In genomic region chr10:23076691-23077385, GRCm38 (mm10) we compare ENCODE assay signal across 8 mouse cellular contexts.
DNase-seq lines count a peak whose midpoint lies in the region; ATAC-seq and TF ChIP-seq lines count a peak whose summit lies in the region.

No protein-coding gene starts in this region.

- 0 out of 2 replicates have a peak, but pooled peaks have one; percentile 55 for ATAC-seq in embryonic facial prominence, embryonic 14.5 days (ENCODE audit: low read depth)
- ATAC-seq in intestine, embryonic 16.5 days: peak; percentile 81
- peak; percentile 46; the same call in 1 of the 2 replicates for ATAC-seq in lung, postnatal 0 days

- H3K9me3 ChIP-seq in embryonic facial prominence, embryonic 14.5 days (ENCODE audit: control insufficient read depth, low read length): no peaks in the 10 kb centered on the region
- H3K9me3 ChIP-seq in intestine, embryonic 16.5 days (ENCODE audit: control insufficient read depth, low read length): no peaks in the 10 kb centered on the region
- H3K9me3 ChIP-seq in lung, postnatal 0 days (ENCODE audit: low read length): no peaks in the 10 kb centered on the region

- H3K27ac ChIP-seq in layer of hippocampus, adult 2 months: no peak overlapping the region
- no peak overlapping the region for H3K27ac ChIP-seq in embryonic facial prominence, embryonic 14.5 days (replicated peaks; ENCODE audit: low read depth, low read length)
- H3K27ac ChIP-seq in intestine, embryonic 16.5 days (ENCODE audit: low read length): peak overlapping the region; percentile 63
- peak overlapping the region; percentile 66 for H3K27ac ChIP-seq in lung, postnatal 0 days (ENCODE audit: low read length)

- no peak for DNase-seq in layer of hippocampus, adult 2 months (ENCODE audit: low spot score in 2 of 2)
- DNase-seq in layer of hippocampus, adult 11-12 months (ENCODE audit: low spot score): no peak
- peak; percentile 34 for DNase-seq in embryonic facial prominence, embryonic 14.5 days (ENCODE audit: low spot score)
- DNase-seq in lung, postnatal 0 days (ENCODE audit: low spot score): peak; percentile 60
- DNase-seq in testis, postnatal 10 days (ENCODE audit: low spot score): peak; percentile 51
- DNase-seq in layer of hippocampus, adult 9-10 months (ENCODE audit: low spot score): no peak
- no peak for DNase-seq in ovary, postnatal 10 days (ENCODE audit: low spot score)

- no peak for TF ChIP-seq EP300 in lung, postnatal 0 days (IDR thresholded peaks at IDR 0.05)

- H3K4me3 ChIP-seq in layer of hippocampus, adult 2 months: peak overlapping the region; percentile 49
- 0 out of 2 replicates have a peak overlapping the region, but pooled peaks have one; percentile 5 for H3K4me3 ChIP-seq in embryonic facial prominence, embryonic 14.5 days (ENCODE audit: low read depth, low read length)
- H3K4me3 ChIP-seq in intestine, embryonic 16.5 days (ENCODE audit: low read length): peak overlapping the region; percentile 47
- peak overlapping the region; percentile 24 for H3K4me3 ChIP-seq in lung, postnatal 0 days (ENCODE audit: low read depth, low read length)

- peak overlapping the region; percentile 41 for H3K4me2 ChIP-seq in embryonic facial prominence, embryonic 14.5 days (ENCODE audit: low read depth, low read length)
- peak overlapping the region; percentile 67 for H3K4me2 ChIP-seq in intestine, embryonic 16.5 days (ENCODE audit: low read depth, low read length)
- H3K4me2 ChIP-seq in lung, postnatal 0 days (replicated peaks; ENCODE audit: low read depth, low read length): peak overlapping the region; percentile 49

- WGBS in embryonic facial prominence, embryonic 14.5 days: 59% methylated on average over 21 of the region's 21 CpGs
- 21% methylated on average over 21 of the region's 21 CpGs for WGBS in intestine, embryonic 16.5 days
- WGBS in lung, postnatal 0 days: 36% methylated on average over 21 of the region's 21 CpGs

- no peak for TF ChIP-seq CTCF in layer of hippocampus, adult 2 months (conservative IDR thresholded peaks at IDR 0.05)
- TF ChIP-seq CTCF in lung, postnatal 0 days (IDR thresholded peaks at IDR 0.05): no peak

- H3K4me1 ChIP-seq in embryonic facial prominence, embryonic 14.5 days (ENCODE audit: control insufficient read depth, insufficient read depth, low read length): no peaks in the 10 kb centered on the region
- no peaks in the 10 kb centered on the region for H3K4me1 ChIP-seq in intestine, embryonic 16.5 days (ENCODE audit: control insufficient read depth, insufficient read depth, low read length)
- no peaks in the 10 kb centered on the region for H3K4me1 ChIP-seq in lung, postnatal 0 days (ENCODE audit: insufficient read depth, low read depth, low read length)

- no peaks in the 10 kb centered on the region for H3K27me3 ChIP-seq in embryonic facial prominence, embryonic 14.5 days (replicated peaks; ENCODE audit: control insufficient read depth, insufficient read depth, low read length)
- H3K27me3 ChIP-seq in intestine, embryonic 16.5 days (replicated peaks; ENCODE audit: control insufficient read depth, insufficient read depth, low read length): no peaks in the 10 kb centered on the region
- H3K27me3 ChIP-seq in lung, postnatal 0 days (replicated peaks; ENCODE audit: insufficient read depth, low read length): no peaks in the 10 kb centered on the region

- no peaks in the 10 kb centered on the region for H3K36me3 ChIP-seq in embryonic facial prominence, embryonic 14.5 days (ENCODE audit: control insufficient read depth, insufficient read depth, low read length)
- H3K36me3 ChIP-seq in intestine, embryonic 16.5 days (ENCODE audit: control insufficient read depth, insufficient read depth, low read length): no peaks in the 10 kb centered on the region
- no peaks in the 10 kb centered on the region for H3K36me3 ChIP-seq in lung, postnatal 0 days (ENCODE audit: insufficient read depth, low read length)

- peak overlapping the region; percentile 42; the same call in 1 of the 2 replicates for H3K9ac ChIP-seq in embryonic facial prominence, embryonic 14.5 days (ENCODE audit: low read depth, low read length)
- H3K9ac ChIP-seq in intestine, embryonic 16.5 days (ENCODE audit: low read depth, low read length): peak overlapping the region; percentile 65
- no peak overlapping the region for H3K9ac ChIP-seq in lung, postnatal 0 days (replicated peaks; ENCODE audit: low read depth)

Comparison
In these comparisons a context has a peak if more than half of its experiments do, and no peak if none do; other contexts are left out.
1. DNase-seq: peak in embryonic facial prominence, embryonic 14.5 days (single experiment), lung, postnatal 0 days (single experiment) and testis, postnatal 10 days (single experiment); none in layer of hippocampus, adult 2 months (0 of 2), layer of hippocampus, adult 11-12 months (single experiment), layer of hippocampus, adult 9-10 months (single experiment) and ovary, postnatal 10 days (single experiment).
2. H3K27ac ChIP-seq: peak in intestine, embryonic 16.5 days (single experiment) and lung, postnatal 0 days (single experiment); none in layer of hippocampus, adult 2 months (single experiment) and embryonic facial prominence, embryonic 14.5 days (single experiment).
3. Peak in every context shown above with its lines, with median percentiles within 50 percentile points of each other: H3K4me3 ChIP-seq, ATAC-seq and H3K4me2 ChIP-seq.